Mouse (Mus musculus): ENCODE measurements around the gene Ccdc162.

- TF ChIP-seq CTCF (IDR thresholded peaks at IDR 0.05; ENCODE audit: low read depth) (no peak), EP300 (IDR thresholded peaks at IDR 0.05; ENCODE audit: low read depth) (no peak)
These were observed 148.1 kb downstream of the Ccdc162 start for GRCm38 (mm10) chr10:41568306-41568705.

Measured in heart, postnatal 0 days (tissue).